Mouse (Mus musculus) sigmoid colon, adult 10 weeks (tissue): ENCODE results near the gene Olfr710. TPM values are rescaled to one million over a fixed set of nuclear protein-coding genes. Genes with fewer than 3 reads are reported as not detected.

Experiments
- polyA plus RNA-seq: library from polyadenylated mRNA; stranded (reverse); fragments of 350-450 nt; fragmentation: Illumina TruSeq; extraction: RNeasy Lipid Tissue Mini Kit (QIAGEN cat#74804); gene quantifications from one replicate; pipeline ENCODE4 v1.2.3, GENCODE M21; 2014; ENCODE audit warnings: low read depth, low replicate concordance

The Olfr710 gene
- polyA plus RNA-seq = not detected

GRCm38 (mm10) chr7:106948212-106948611 lies at the start of gene Olfr710:
TSS of gene Olfr710 (minus strand) at chr7:106948312.

GRCm38 (mm10) chr7:106975353-106975752 lies 27.2 kb upstream of the Olfr710 start, which contains the start of gene Olfr711:
TSS of gene Olfr711 (minus strand) at chr7:106975453.

DNA sequence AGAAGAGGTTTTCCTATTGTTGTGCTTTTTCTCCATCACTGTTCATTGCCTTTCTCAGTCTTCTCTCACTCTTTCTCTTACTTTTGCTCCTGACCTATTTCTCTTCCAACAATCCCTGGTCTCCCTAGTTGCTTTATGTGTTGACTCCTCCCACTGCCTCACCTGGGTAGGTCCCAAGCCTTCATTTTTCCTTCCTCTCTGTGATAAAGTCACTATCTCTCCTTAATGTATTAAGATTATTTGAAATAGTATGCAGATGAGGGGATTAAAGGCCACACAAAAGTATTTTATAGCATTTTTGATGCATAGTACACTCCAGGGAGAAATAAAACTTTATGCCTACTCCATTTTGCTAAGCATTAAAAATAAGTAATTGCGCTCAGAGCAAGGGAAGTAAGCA lies 15.7 kb upstream of the Olfr710 start, which contains the start of gene Olfr6:
Gene Olfr6, minus strand, starts transcription at position 101 of the 400 bp plus-strand sequence.

GRCm38 (mm10) chr7:106932119-106932518 lies 16.0 kb downstream of the Olfr710 start, which contains the start of gene Olfr709-ps1:
TSS of gene Olfr709-ps1 (minus strand) at chr7:106932219.

DNA sequence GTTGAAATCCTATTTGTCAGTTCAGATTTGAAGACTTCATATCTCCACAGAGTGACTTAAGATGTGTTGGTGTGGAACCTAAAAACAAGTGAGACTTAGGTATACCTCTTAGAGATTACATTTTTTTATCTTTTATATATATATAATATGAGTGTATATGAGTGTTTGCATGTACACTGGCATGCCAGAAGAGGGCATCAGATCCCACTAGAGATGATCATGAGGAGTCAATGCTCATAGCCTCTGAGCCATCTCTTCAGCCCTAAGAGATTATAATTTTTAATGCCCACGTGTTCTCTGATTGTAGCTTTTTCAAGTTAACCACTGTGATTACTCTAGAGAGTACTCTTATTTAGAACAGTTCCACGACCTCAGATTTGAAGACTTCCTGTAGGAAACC lies 40.4 kb downstream of the Olfr710 start, which contains the start of gene Olfr1532-ps1:
Gene Olfr1532-ps1, plus strand, starts transcription at position 326 of the 400 bp plus-strand sequence.

DNA sequence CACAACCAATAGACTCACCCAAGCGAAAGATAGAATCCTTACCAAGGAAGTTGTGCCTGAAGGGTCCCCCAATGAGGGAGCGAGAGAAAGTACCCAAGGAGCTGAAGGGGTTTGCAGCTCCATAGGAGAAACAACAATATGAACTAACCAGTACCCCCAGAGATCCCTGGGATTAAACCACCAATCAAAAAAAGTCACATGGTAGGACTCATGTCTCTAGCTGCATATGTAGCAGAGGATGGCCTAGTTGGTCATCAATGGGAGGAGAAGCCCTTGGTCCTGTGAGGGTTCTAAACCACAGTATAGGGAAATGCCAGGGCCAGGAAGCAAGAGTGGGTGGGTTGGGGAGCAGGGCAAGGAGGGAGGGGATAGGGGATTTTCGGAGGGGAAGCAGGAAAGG lies 47.0 kb downstream of the Olfr710 start, which contains the start of gene Olfr707:
Gene Olfr707, minus strand, starts transcription at position 101 of the 400 bp plus-strand sequence.

Other genes starting within 250 kb of the Olfr710 start
- gene Olfr695, start 231.9 kb downstream of the Olfr710 start, polyA plus RNA-seq = not detected
- gene Olfr697, start 205.9 kb downstream of the Olfr710 start, polyA plus RNA-seq = not detected
- not detected for gene Olfr698, start 192.9 kb downstream of the Olfr710 start, polyA plus RNA-seq
- not detected for gene Olfr699, start 155.1 kb downstream of the Olfr710 start, polyA plus RNA-seq
- gene Olfr700, start 139.5 kb downstream of the Olfr710 start, polyA plus RNA-seq = not detected
- not detected for gene Olfr701, start 134.2 kb downstream of the Olfr710 start, polyA plus RNA-seq
- not detected for gene Olfr702, start 114.4 kb downstream of the Olfr710 start, polyA plus RNA-seq
- gene Olfr703, start 105.0 kb downstream of the Olfr710 start, polyA plus RNA-seq = not detected
- gene Olfr704, start 85.1 kb downstream of the Olfr710 start, polyA plus RNA-seq = not detected
- not detected for gene Olfr705, start 71.4 kb downstream of the Olfr710 start, polyA plus RNA-seq
- gene Olfr706, start 60.1 kb downstream of the Olfr710 start, polyA plus RNA-seq = not detected
- gene Olfr707, start 47.1 kb downstream of the Olfr710 start, polyA plus RNA-seq = not detected
- not detected for gene Olfr1532-ps1, start 40.3 kb downstream of the Olfr710 start, polyA plus RNA-seq
- gene Olfr709-ps1, start 16.1 kb downstream of the Olfr710 start, polyA plus RNA-seq = not detected
- gene Olfr6, start 15.6 kb upstream of the Olfr710 start, polyA plus RNA-seq = not detected
- not detected for gene Olfr711, start 27.1 kb upstream of the Olfr710 start, polyA plus RNA-seq
- not detected for gene Olfr2, start 57.8 kb upstream of the Olfr710 start, polyA plus RNA-seq
- gene Olfr713, start 82.9 kb upstream of the Olfr710 start, polyA plus RNA-seq = not detected
- not detected for gene Olfr714, start 122.7 kb upstream of the Olfr710 start, polyA plus RNA-seq
- gene Olfr17, start 144.9 kb upstream of the Olfr710 start, polyA plus RNA-seq = not detected
- gene Olfr715b, start 162.1 kb upstream of the Olfr710 start, polyA plus RNA-seq = not detected
- gene Olfr715, start 182.8 kb upstream of the Olfr710 start, polyA plus RNA-seq = not detected
- not detected for gene Olfr716, start 190.0 kb upstream of the Olfr710 start, polyA plus RNA-seq
- not detected for gene Nlrp14, start 218.7 kb upstream of the Olfr710 start, polyA plus RNA-seq